Mouse (Mus musculus): ENCODE measurements around the gene Gstm3. TPM values are rescaled to one million over a fixed set of nuclear protein-coding genes. Genes with fewer than 3 reads are reported as not detected.
"Not testable (repeated sequence)": the region's sequence is repeated elsewhere in the genome, so short reads cannot be mapped to it uniquely, and the experiment has no call there.

Gene Gstm3
- total RNA-seq, 2 experiments from 2014 or later = not detected

GRCm38 (mm10) chr3:107977691-107978090 is 8.6 kb upstream of the Gstm3 start:
- no peak for ATAC-seq (replicated peaks; ENCODE audit: low FRiP score, poor library complexity, severe bottlenecking)

- ATAC-seq (replicated peaks; ENCODE audit: low FRiP score, poor library complexity, severe bottlenecking) = no peak
Measured at GRCm38 (mm10) chr3:107974237-107974636, 5.2 kb upstream of the Gstm3 start.

GRCm38 (mm10) chr3:107972070-107972469 is 3.0 kb upstream of the Gstm3 start:
- ATAC-seq (replicated peaks; ENCODE audit: low FRiP score, poor library complexity, severe bottlenecking) = no peak

GRCm38 (mm10) chr3:107971101-107971500 is 2.0 kb upstream of the Gstm3 start:
- ATAC-seq (replicated peaks; ENCODE audit: low FRiP score, poor library complexity, severe bottlenecking) = not testable (repeated sequence)

- no peak for ATAC-seq (replicated peaks; ENCODE audit: low FRiP score, poor library complexity, severe bottlenecking)
Measured at GRCm38 (mm10) chr3:107966631-107967030, 2.5 kb downstream of the Gstm3 start.

- no peak for ATAC-seq (replicated peaks; ENCODE audit: low FRiP score, poor library complexity, severe bottlenecking)
Measured at GRCm38 (mm10) chr3:107965592-107965991, 3.5 kb downstream of the Gstm3 start.

- no peak for ATAC-seq (replicated peaks; ENCODE audit: low FRiP score, poor library complexity, severe bottlenecking)
Measured at GRCm38 (mm10) chr3:107964656-107965308, 4.3 kb downstream of the Gstm3 start.

GRCm38 (mm10) chr3:107964026-107964425 is 5.1 kb downstream of the Gstm3 start:
- ATAC-seq (replicated peaks; ENCODE audit: low FRiP score, poor library complexity, severe bottlenecking) = no peak

- not testable (repeated sequence) for ATAC-seq (replicated peaks; ENCODE audit: low FRiP score, poor library complexity, severe bottlenecking)
Measured at GRCm38 (mm10) chr3:107955260-107955659, 13.8 kb downstream of the Gstm3 start.

GRCm38 (mm10) chr3:107953906-107954305 is 15.2 kb downstream of the Gstm3 start:
- no peak for ATAC-seq (replicated peaks; ENCODE audit: low FRiP score, poor library complexity, severe bottlenecking)

- ATAC-seq (replicated peaks; ENCODE audit: low FRiP score, poor library complexity, severe bottlenecking) = no peak
Measured at GRCm38 (mm10) chr3:107953328-107953755, 15.7 kb downstream of the Gstm3 start.

- ATAC-seq (replicated peaks; ENCODE audit: low FRiP score, poor library complexity, severe bottlenecking) = 0 out of 2 replicates have a peak, but pooled peaks have one; percentile 10
Measured at GRCm38 (mm10) chr3:107950531-107950930, 18.6 kb downstream of the Gstm3 start.

- not testable (repeated sequence) for ATAC-seq (replicated peaks; ENCODE audit: low FRiP score, poor library complexity, severe bottlenecking)
Measured at GRCm38 (mm10) chr3:107949461-107949860, 19.6 kb downstream of the Gstm3 start.

GRCm38 (mm10) chr3:107945729-107946128 is 23.4 kb downstream of the Gstm3 start:
- ATAC-seq (replicated peaks; ENCODE audit: low FRiP score, poor library complexity, severe bottlenecking) = no peak

- no peak for ATAC-seq (replicated peaks; ENCODE audit: low FRiP score, poor library complexity, severe bottlenecking)
Measured at GRCm38 (mm10) chr3:107943239-107943990, 25.7 kb downstream of the Gstm3 start, which contains the start of gene Gstm6. TSS of gene Gstm6 (minus strand) at chr3:107943749.

GRCm38 (mm10) chr3:107941261-107941660 is 27.8 kb downstream of the Gstm3 start:
- ATAC-seq (replicated peaks; ENCODE audit: low FRiP score, poor library complexity, severe bottlenecking) = no peak

- no peak for ATAC-seq (replicated peaks; ENCODE audit: low FRiP score, poor library complexity, severe bottlenecking)
Measured at GRCm38 (mm10) chr3:107940524-107940923, 28.6 kb downstream of the Gstm3 start.

GRCm38 (mm10) chr3:107939830-107940229 is 29.3 kb downstream of the Gstm3 start:
- ATAC-seq (replicated peaks; ENCODE audit: low FRiP score, poor library complexity, severe bottlenecking) = no peak

- 0 out of 2 replicates have a peak, but pooled peaks have one; percentile 23 for ATAC-seq (replicated peaks; ENCODE audit: low FRiP score, poor library complexity, severe bottlenecking)
Measured at GRCm38 (mm10) chr3:107939403-107939802, 29.7 kb downstream of the Gstm3 start.

GRCm38 (mm10) chr3:107935888-107936287 is 33.2 kb downstream of the Gstm3 start:
- ATAC-seq (replicated peaks; ENCODE audit: low FRiP score, poor library complexity, severe bottlenecking) = no peak

GRCm38 (mm10) chr3:107935268-107935667 is 33.8 kb downstream of the Gstm3 start:
- no peak for ATAC-seq (replicated peaks; ENCODE audit: low FRiP score, poor library complexity, severe bottlenecking)

Data from erythroid progenitor cell, adult 5-6 weeks (primary cell).